Mouse (Mus musculus) CD4-positive, CD25-positive, alpha-beta regulatory T cell, adult 2 months (primary cell): ENCODE data around the gene Rhcg.

ENCODE experiments used
- DNase-seq: peaks from one replicate; pipeline ENCODE4 v3.0.0-alpha.2; 2012; ENCODE audit warnings: low read depth, low spot score

The Rhcg gene

GRCm38 (mm10) chr7:79552702-79553101 is 64.8 kb downstream of the Rhcg start:
- peak; percentile 35 for DNase-seq

DNA sequence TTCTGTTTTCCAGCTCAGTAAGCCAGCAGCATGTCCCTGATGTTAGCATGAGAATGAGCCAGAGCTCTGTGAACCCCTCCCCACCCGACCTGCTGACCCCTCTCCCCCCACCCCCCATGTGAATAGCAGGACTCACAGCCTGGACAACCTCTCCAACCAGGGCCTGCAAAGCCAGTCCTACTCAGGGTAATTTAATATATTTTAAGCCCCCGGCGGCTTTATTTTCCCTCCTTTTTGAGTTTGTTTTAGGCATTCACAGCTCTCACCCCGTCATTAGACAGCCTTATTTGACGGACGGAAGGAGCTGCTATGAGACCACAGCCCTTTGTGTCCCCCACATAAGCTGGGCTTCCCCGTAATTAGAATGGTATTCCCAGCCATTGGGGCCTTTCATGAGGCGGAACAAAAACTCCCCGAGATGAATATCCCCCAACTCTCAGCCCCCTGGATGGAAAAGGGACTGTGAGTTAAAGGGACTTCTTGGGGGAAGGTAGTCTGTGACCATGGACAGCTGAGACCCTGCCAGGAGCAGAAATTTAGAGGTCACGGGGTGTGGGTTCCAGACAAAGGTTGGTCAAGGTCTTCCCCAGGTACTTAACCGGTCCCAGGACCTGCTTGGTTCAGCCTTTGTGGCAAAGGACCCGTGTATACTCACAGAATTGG is 68.4 kb downstream of the Rhcg start:
- no peak for DNase-seq

DNA sequence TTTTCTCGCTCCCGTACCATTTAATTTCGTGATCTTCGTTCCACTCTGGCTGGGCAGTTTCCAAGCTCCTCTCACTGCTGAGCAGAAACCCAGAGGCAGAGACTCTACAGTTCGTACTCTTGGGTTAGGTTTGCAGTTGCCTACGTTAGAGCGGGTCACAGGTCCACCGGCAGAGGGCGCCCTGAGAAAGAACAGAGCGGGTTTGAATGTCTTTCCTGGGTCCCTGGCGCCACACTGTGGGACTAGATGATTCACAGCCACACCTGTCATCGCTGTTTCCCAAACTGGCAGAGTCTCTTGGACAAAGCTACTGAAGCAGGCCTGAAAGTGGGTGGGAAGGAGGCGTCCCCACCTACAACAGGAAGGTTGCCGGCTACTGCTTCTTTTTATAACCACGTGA is 70.4 kb downstream of the Rhcg start:
- peak; percentile 77 for DNase-seq

DNA sequence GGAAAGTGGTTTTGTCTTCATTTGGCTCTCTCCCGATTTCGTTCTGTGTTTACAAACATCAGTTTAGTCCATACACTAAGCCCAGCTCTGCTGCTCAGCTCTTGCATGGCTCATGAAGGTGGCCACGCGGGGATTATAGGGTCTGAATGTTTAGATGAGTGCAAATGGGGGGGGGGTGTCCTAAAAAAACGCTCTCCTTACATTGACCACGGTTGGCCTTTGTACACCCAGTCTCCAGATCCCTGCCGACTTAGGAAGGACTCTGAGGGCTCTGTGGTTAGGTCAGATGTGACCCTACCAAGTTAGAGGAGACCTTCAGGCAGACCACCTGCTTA is 72.4 kb downstream of the Rhcg start:
- no peak for DNase-seq

GRCm38 (mm10) chr7:79544281-79545065 is 73.0 kb downstream of the Rhcg start:
- DNase-seq: no peak
